Mouse (Mus musculus) testis, adult 2 months (tissue): ENCODE measurements around the gene Supt3.

Experiments used
- CTCF ChIP-seq: fragments of 200-500 bp; IDR thresholded peaks from 2 replicates; pipeline ENCODE4 v1.5.1; 2012; ENCODE audit warnings: low read depth, mild to moderate bottlenecking, inconsistent platforms, low read length, moderate library complexity; ENCODE audit not compliant: control insufficient read depth, insufficient read depth, insufficient replicate concordance
- POLR2A ChIP-seq: fragments of 200-500 bp; IDR thresholded peaks from 2 replicates; pipeline ENCODE4 v1.6.1; 2012; ENCODE audit warnings: low read depth, mild to moderate bottlenecking, inconsistent platforms, low read length, moderate library complexity; ENCODE audit not compliant: control insufficient read depth

DNA sequence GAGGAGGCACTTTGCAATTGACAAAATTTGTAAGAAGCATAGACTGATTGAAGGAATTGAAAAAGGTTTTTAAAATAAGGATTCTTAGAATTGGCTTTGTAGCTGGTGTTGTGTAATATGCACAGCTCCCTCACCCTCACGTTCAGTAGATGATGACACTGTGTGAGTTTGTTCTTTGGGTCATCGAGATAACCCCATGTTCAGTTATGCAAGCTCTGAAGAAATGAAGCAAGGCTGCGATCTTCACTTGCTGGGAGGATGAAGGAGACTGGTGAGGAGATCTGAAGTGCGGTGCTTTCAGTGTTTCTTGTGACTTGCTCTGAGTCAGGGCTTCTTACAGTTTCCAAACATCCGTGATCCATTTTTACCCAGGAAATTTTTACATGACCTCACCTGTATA is 168.4 kb downstream of the Supt3 start:
- no peak for TF ChIP-seq POLR2A
- TF ChIP-seq CTCF = no peak
